Mouse (Mus musculus): ENCODE measurements at regions not wholly inside any gene's neighbourhood (a gene's known extent, or its start where the extent isn't known, plus 50 kb on each side); places are given as distances from the start of the nearest gene placed in this dataset.

- Histone ChIP-seq H3K9ac (ENCODE audit: low read depth, low read length) (no peak overlapping the region), H3K4me1 (ENCODE audit: control insufficient read depth, insufficient read depth, low read length) (peaks cover 22% of the 10 kb centered on the region), H3K36me3 (ENCODE audit: control insufficient read depth, insufficient read depth, low read length) (no peaks in the 10 kb centered on the region), H3K27me3 (replicated peaks; ENCODE audit: control insufficient read depth, insufficient read depth, low read length) (no peaks in the 10 kb centered on the region), H3K27ac (replicated peaks; ENCODE audit: low read depth, low read length) (no peak overlapping the region), H3K4me3 (ENCODE audit: low read depth, low read length) (no peak overlapping the region), H3K4me2 (ENCODE audit: low read depth, low read length) (no peak overlapping the region), H3K9me3 (ENCODE audit: control insufficient read depth, low read length) (no peaks in the 10 kb centered on the region)
- ATAC-seq (ENCODE audit: low read depth) (no peak), DNase-seq (ENCODE audit: low spot score) (no peak)
- 85% methylated on average over 3 of the region's 3 CpGs for WGBS
Observed at GRCm38 (mm10) chr12:71753276-71753675, 77.6 kb upstream of the Daam1 start.

GRCm38 (mm10) chr12:71763194-71763593, 67.7 kb upstream of the Daam1 start:
- H3K36me3 ChIP-seq (ENCODE audit: control insufficient read depth, insufficient read depth, low read length): no peaks in the 10 kb centered on the region
- H3K4me2 ChIP-seq (ENCODE audit: low read depth, low read length): no peak overlapping the region
- no peak overlapping the region for H3K4me3 ChIP-seq (ENCODE audit: low read depth, low read length)
- no peak for DNase-seq (ENCODE audit: low spot score)
- no peak overlapping the region for H3K9ac ChIP-seq (ENCODE audit: low read depth, low read length)
- H3K4me1 ChIP-seq (ENCODE audit: control insufficient read depth, insufficient read depth, low read length): no peaks in the 10 kb centered on the region
- H3K27ac ChIP-seq (replicated peaks; ENCODE audit: low read depth, low read length): no peak overlapping the region
- no peaks in the 10 kb centered on the region; the same call in 1 of the 2 replicates for H3K27me3 ChIP-seq (replicated peaks; ENCODE audit: control insufficient read depth, insufficient read depth, low read length)
- no peaks in the 10 kb centered on the region for H3K9me3 ChIP-seq (ENCODE audit: control insufficient read depth, low read length)
- ATAC-seq (ENCODE audit: low read depth): no peak
- 54% methylated on average over 4 of the region's 4 CpGs for WGBS

- H3K9ac ChIP-seq (ENCODE audit: low read depth, low read length): no peak overlapping the region
- ATAC-seq (ENCODE audit: low read depth): no peak
- DNase-seq (ENCODE audit: low spot score): no peak
- H3K4me2 ChIP-seq (ENCODE audit: low read depth, low read length): no peak overlapping the region
- no peaks in the 10 kb centered on the region; the same call in 1 of the 2 replicates for H3K27me3 ChIP-seq (replicated peaks; ENCODE audit: control insufficient read depth, insufficient read depth, low read length)
- H3K27ac ChIP-seq (replicated peaks; ENCODE audit: low read depth, low read length): no peak overlapping the region
- no peaks in the 10 kb centered on the region for H3K9me3 ChIP-seq (ENCODE audit: control insufficient read depth, low read length)
- H3K4me1 ChIP-seq (ENCODE audit: control insufficient read depth, insufficient read depth, low read length): peaks cover 3% of the 10 kb centered on the region; the same call in 1 of the 2 replicates
- no peaks in the 10 kb centered on the region for H3K36me3 ChIP-seq (ENCODE audit: control insufficient read depth, insufficient read depth, low read length)
- no peak overlapping the region for H3K4me3 ChIP-seq (ENCODE audit: low read depth, low read length)
- 95% methylated on average over 4 of the region's 4 CpGs for WGBS
Observed at GRCm38 (mm10) chr12:71766086-71766485, 64.8 kb upstream of the Daam1 start.

- Histone ChIP-seq H3K9me3 (ENCODE audit: control insufficient read depth, low read length) (no peaks in the 10 kb centered on the region), H3K4me3 (ENCODE audit: low read depth, low read length) (no peak overlapping the region), H3K27ac (replicated peaks; ENCODE audit: low read depth, low read length) (no peak overlapping the region), H3K4me1 (ENCODE audit: control insufficient read depth, insufficient read depth, low read length) (peaks cover 3% of the 10 kb centered on the region; the same call in 1 of the 2 replicates), H3K36me3 (ENCODE audit: control insufficient read depth, insufficient read depth, low read length) (no peaks in the 10 kb centered on the region), H3K27me3 (replicated peaks; ENCODE audit: control insufficient read depth, insufficient read depth, low read length) (no peaks in the 10 kb centered on the region; the same call in 1 of the 2 replicates), H3K4me2 (ENCODE audit: low read depth, low read length) (no peak overlapping the region), H3K9ac (ENCODE audit: low read depth, low read length) (no peak overlapping the region)
- 94% methylated on average over 1 of the region's 1 CpGs for WGBS
- ATAC-seq (ENCODE audit: low read depth) (no peak), DNase-seq (ENCODE audit: low spot score) (no peak)
Observed at GRCm38 (mm10) chr12:71766636-71767035, 64.2 kb upstream of the Daam1 start.

- Histone ChIP-seq H3K36me3 (ENCODE audit: control insufficient read depth, insufficient read depth, low read length) (no peaks in the 10 kb centered on the region), H3K9ac (ENCODE audit: low read depth, low read length) (no peak overlapping the region), H3K27me3 (replicated peaks; ENCODE audit: control insufficient read depth, insufficient read depth, low read length) (no peaks in the 10 kb centered on the region; the same call in 1 of the 2 replicates), H3K4me3 (ENCODE audit: low read depth, low read length) (no peak overlapping the region), H3K4me2 (ENCODE audit: low read depth, low read length) (no peak overlapping the region), H3K4me1 (ENCODE audit: control insufficient read depth, insufficient read depth, low read length) (peaks cover 3% of the 10 kb centered on the region; the same call in 1 of the 2 replicates), H3K27ac (replicated peaks; ENCODE audit: low read depth, low read length) (no peak overlapping the region), H3K9me3 (ENCODE audit: control insufficient read depth, low read length) (no peaks in the 10 kb centered on the region)
- WGBS: 32% methylated on average over 3 of the region's 3 CpGs
- no peak for ATAC-seq (ENCODE audit: low read depth)
- DNase-seq (ENCODE audit: low spot score): no peak
Observed at GRCm38 (mm10) chr12:71767896-71768295, 63.0 kb upstream of the Daam1 start.

GRCm38 (mm10) chr12:71768471-71768870, 62.4 kb upstream of the Daam1 start:
- Histone ChIP-seq H3K27me3 (replicated peaks; ENCODE audit: control insufficient read depth, insufficient read depth, low read length) (no peaks in the 10 kb centered on the region; the same call in 1 of the 2 replicates), H3K36me3 (ENCODE audit: control insufficient read depth, insufficient read depth, low read length) (no peaks in the 10 kb centered on the region), H3K4me1 (ENCODE audit: control insufficient read depth, insufficient read depth, low read length) (peaks cover 3% of the 10 kb centered on the region; the same call in 1 of the 2 replicates), H3K27ac (replicated peaks; ENCODE audit: low read depth, low read length) (no peak overlapping the region), H3K9me3 (ENCODE audit: control insufficient read depth, low read length) (no peaks in the 10 kb centered on the region), H3K4me2 (ENCODE audit: low read depth, low read length) (peak overlapping the region; percentile 60), H3K4me3 (ENCODE audit: low read depth, low read length) (peak overlapping the region; percentile 28), H3K9ac (ENCODE audit: low read depth, low read length) (peak overlapping the region; percentile 44; the same call in 1 of the 2 replicates)
- WGBS: 3% methylated on average over 12 of the region's 12 CpGs
- ATAC-seq (ENCODE audit: low read depth) (no peak), DNase-seq (ENCODE audit: low spot score) (peak; percentile 90)

- Histone ChIP-seq H3K4me2 (ENCODE audit: low read depth, low read length) (peak overlapping the region; percentile 60), H3K36me3 (ENCODE audit: control insufficient read depth, insufficient read depth, low read length) (no peaks in the 10 kb centered on the region), H3K9me3 (ENCODE audit: control insufficient read depth, low read length) (no peaks in the 10 kb centered on the region), H3K9ac (ENCODE audit: low read depth, low read length) (0 out of 2 replicates have a peak overlapping the region, but pooled peaks have one; percentile 44), H3K27me3 (replicated peaks; ENCODE audit: control insufficient read depth, insufficient read depth, low read length) (no peaks in the 10 kb centered on the region; the same call in 1 of the 2 replicates), H3K4me3 (ENCODE audit: low read depth, low read length) (peak overlapping the region; percentile 28), H3K4me1 (ENCODE audit: control insufficient read depth, insufficient read depth, low read length) (peaks cover 3% of the 10 kb centered on the region; the same call in 1 of the 2 replicates), H3K27ac (replicated peaks; ENCODE audit: low read depth, low read length) (no peak overlapping the region)
- ATAC-seq (ENCODE audit: low read depth) (no peak), DNase-seq (ENCODE audit: low spot score) (peak; percentile 35)
- WGBS: 28% methylated on average over 9 of the region's 9 CpGs
Observed at GRCm38 (mm10) chr12:71768890-71769289, 62.0 kb upstream of the Daam1 start.

GRCm38 (mm10) chr12:71769302-71769701, 61.6 kb upstream of the Daam1 start:
- Histone ChIP-seq H3K4me2 (ENCODE audit: low read depth, low read length) (peak overlapping the region; percentile 60), H3K4me3 (ENCODE audit: low read depth, low read length) (no peak overlapping the region), H3K4me1 (ENCODE audit: control insufficient read depth, insufficient read depth, low read length) (peaks cover 3% of the 10 kb centered on the region; the same call in 1 of the 2 replicates), H3K9me3 (ENCODE audit: control insufficient read depth, low read length) (no peaks in the 10 kb centered on the region), H3K27ac (replicated peaks; ENCODE audit: low read depth, low read length) (no peak overlapping the region), H3K27me3 (replicated peaks; ENCODE audit: control insufficient read depth, insufficient read depth, low read length) (no peaks in the 10 kb centered on the region; the same call in 1 of the 2 replicates), H3K36me3 (ENCODE audit: control insufficient read depth, insufficient read depth, low read length) (no peaks in the 10 kb centered on the region), H3K9ac (ENCODE audit: low read depth, low read length) (no peak overlapping the region)
- DNase-seq (ENCODE audit: low spot score): no peak
- WGBS: 56% methylated on average over 6 of the region's 6 CpGs
- ATAC-seq (ENCODE audit: low read depth): no peak

- Histone ChIP-seq H3K27ac (replicated peaks; ENCODE audit: low read depth, low read length) (no peak overlapping the region), H3K4me2 (ENCODE audit: low read depth, low read length) (no peak overlapping the region), H3K4me3 (ENCODE audit: low read depth, low read length) (no peak overlapping the region), H3K9me3 (ENCODE audit: control insufficient read depth, low read length) (no peaks in the 10 kb centered on the region), H3K36me3 (ENCODE audit: control insufficient read depth, insufficient read depth, low read length) (no peaks in the 10 kb centered on the region), H3K4me1 (ENCODE audit: control insufficient read depth, insufficient read depth, low read length) (peaks cover 7% of the 10 kb centered on the region), H3K27me3 (replicated peaks; ENCODE audit: control insufficient read depth, insufficient read depth, low read length) (no peaks in the 10 kb centered on the region), H3K9ac (ENCODE audit: low read depth, low read length) (no peak overlapping the region)
- DNase-seq (ENCODE audit: low spot score): peak; percentile 15
- no peak for ATAC-seq (ENCODE audit: low read depth)
- 82% methylated on average over 9 of the region's 9 CpGs for WGBS
Observed at GRCm38 (mm10) chr12:71773891-71774290, 57.0 kb upstream of the Daam1 start.
